ENCODE assay signal across 8 mouse cellular contexts in the genomic region with DNA sequence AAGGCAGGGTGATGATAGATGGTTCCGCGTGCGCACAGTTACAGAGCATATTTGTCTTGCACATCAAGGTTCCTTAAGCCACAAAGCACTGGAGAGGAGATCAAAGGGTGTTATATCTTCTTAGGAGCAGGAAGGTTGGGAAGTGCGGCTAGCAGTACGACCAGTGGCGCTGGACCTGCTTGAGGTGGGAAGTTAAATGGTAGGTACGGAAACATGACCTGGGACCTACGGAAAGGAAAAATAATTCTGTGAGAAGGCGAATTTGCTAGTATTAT.
DNase-seq lines count a peak whose midpoint lies in the region; ATAC-seq and TF ChIP-seq lines count a peak whose summit lies in the region.

No protein-coding gene starts in this region.

- H3K27me3 ChIP-seq in kidney, postnatal 0 days (ENCODE audit: insufficient read depth, low read length) = peaks cover 36% of the 10 kb centered on the region
- H3K27me3 ChIP-seq in embryonic facial prominence, embryonic 13.5 days = peaks cover 55% of the 10 kb centered on the region
- peaks cover 30% of the 10 kb centered on the region for H3K27me3 ChIP-seq in intestine, postnatal 0 days (replicated peaks; ENCODE audit: control insufficient read depth, insufficient read depth, low read length)
- no peaks in the 10 kb centered on the region for H3K27me3 ChIP-seq in myocyte (ENCODE audit: control insufficient read depth, insufficient read depth, insufficient read length)

- H3K9me3 ChIP-seq in kidney, postnatal 0 days (replicated peaks; ENCODE audit: low read length) = no peaks in the 10 kb centered on the region
- H3K9me3 ChIP-seq in embryonic facial prominence, embryonic 13.5 days = no peaks in the 10 kb centered on the region
- H3K9me3 ChIP-seq in intestine, postnatal 0 days (ENCODE audit: control insufficient read depth) = no peaks in the 10 kb centered on the region

- TF ChIP-seq POLR2A in myocyte (IDR thresholded peaks at IDR 0.05; ENCODE audit: insufficient read length, low read depth) = no peak

- peak overlapping the region; percentile 42; the same call in 1 of the 2 replicates for H3K27ac ChIP-seq in kidney, postnatal 0 days
- 0 out of 2 replicates have a peak overlapping the region, but pooled peaks have one; percentile 11 for H3K27ac ChIP-seq in embryonic facial prominence, embryonic 13.5 days
- no peak overlapping the region; the same call in 1 of the 2 replicates for H3K27ac ChIP-seq in intestine, postnatal 0 days (ENCODE audit: low read depth, low read length)

- DNase-seq in kidney, postnatal 0 days (ENCODE audit: low spot score) = no peak
- DNase-seq in kidney, adult 9 months = no peak
- no peak for DNase-seq in spleen, postnatal 36 days (ENCODE audit: low spot score in 2 of 2)
- DNase-seq in layer of hippocampus, adult 9-10 months (ENCODE audit: low spot score) = no peak
- DNase-seq in kidney, postnatal 4 days = no peak

- H3K36me3 ChIP-seq in kidney, postnatal 0 days (ENCODE audit: insufficient read depth, low read length) = no peaks in the 10 kb centered on the region
- no peaks in the 10 kb centered on the region for H3K36me3 ChIP-seq in embryonic facial prominence, embryonic 13.5 days
- no peaks in the 10 kb centered on the region for H3K36me3 ChIP-seq in intestine, postnatal 0 days (ENCODE audit: control insufficient read depth, insufficient read depth)
- no peaks in the 10 kb centered on the region for H3K36me3 ChIP-seq in myocyte (ENCODE audit: control insufficient read depth, insufficient read depth)

- WGBS in kidney, postnatal 0 days = under 1% methylated on average over 9 of the region's 9 CpGs
- WGBS in embryonic facial prominence, embryonic 13.5 days = under 1% methylated on average over 9 of the region's 9 CpGs
- under 1% methylated on average over 9 of the region's 9 CpGs for WGBS in intestine, postnatal 0 days

- peak overlapping the region; percentile 81 for H3K4me2 ChIP-seq in kidney, postnatal 0 days (ENCODE audit: low read length)
- H3K4me2 ChIP-seq in embryonic facial prominence, embryonic 13.5 days = peak overlapping the region; percentile 78
- H3K4me2 ChIP-seq in intestine, postnatal 0 days (replicated peaks; ENCODE audit: low read depth) = peak overlapping the region; percentile 81
- peak overlapping the region; percentile 90 for H3K4me2 ChIP-seq in myocyte (ENCODE audit: low read depth)

- no peaks in the 10 kb centered on the region; the same call in 1 of the 2 replicates for H3K4me1 ChIP-seq in kidney, postnatal 0 days (replicated peaks; ENCODE audit: insufficient read depth, low read length)
- H3K4me1 ChIP-seq in embryonic facial prominence, embryonic 13.5 days = peaks cover 14% of the 10 kb centered on the region
- no peaks in the 10 kb centered on the region for H3K4me1 ChIP-seq in intestine, postnatal 0 days (replicated peaks; ENCODE audit: control insufficient read depth, insufficient read depth, low read length)

- H3ac ChIP-seq in myocyte (ENCODE audit: control insufficient read depth, insufficient read length) = no peak overlapping the region

- no peak for TF ChIP-seq CTCF in kidney, postnatal 0 days (IDR thresholded peaks at IDR 0.05; ENCODE audit: low read depth)
- no peak for TF ChIP-seq CTCF in intestine, postnatal 0 days (IDR thresholded peaks at IDR 0.05; ENCODE audit: low read depth)

- ATAC-seq in kidney, postnatal 0 days (replicated peaks; ENCODE audit: low FRiP score, low read depth) = peak; percentile 0; the same call in 1 of the 2 replicates
- no peak for ATAC-seq in embryonic facial prominence, embryonic 13.5 days (ENCODE audit: insufficient number of reproducible peaks, insufficient read depth, low FRiP score, low TSS enrichment, low read depth)
- peak; percentile 8 for ATAC-seq in intestine, postnatal 0 days

- H3K9ac ChIP-seq in kidney, postnatal 0 days (ENCODE audit: low read depth, low read length) = 0 out of 2 replicates have a peak overlapping the region, but pooled peaks have one; percentile 29
- peak overlapping the region; percentile 53 for H3K9ac ChIP-seq in embryonic facial prominence, embryonic 13.5 days
- peak overlapping the region; percentile 12; the same call in 1 of the 2 replicates for H3K9ac ChIP-seq in intestine, postnatal 0 days (ENCODE audit: low read depth, low read length)

- no peaks in the 10 kb centered on the region for H3K79me2 ChIP-seq in myocyte (ENCODE audit: control insufficient read depth, insufficient read depth)

- peak overlapping the region; percentile 41 for H3K4me3 ChIP-seq in kidney, postnatal 0 days (replicated peaks; ENCODE audit: low read depth, low read length)
- peak overlapping the region; percentile 47 for H3K4me3 ChIP-seq in embryonic facial prominence, embryonic 13.5 days
- peak overlapping the region; percentile 46 for H3K4me3 ChIP-seq in intestine, postnatal 0 days (ENCODE audit: low read depth, low read length)
- peak overlapping the region; percentile 30 for H3K4me3 ChIP-seq in myocyte

TF ChIP-seq in myocyte, 11 proteins besides CTCF, POLR2A, EP300 and RAD21:
- TF ChIP-seq CEBPB (IDR thresholded peaks at IDR 0.05; ENCODE audit: insufficient read depth, poor library complexity, severe bottlenecking) (no peak), MYOG (IDR thresholded peaks at IDR 0.05; ENCODE audit: control insufficient read depth in 1 of 3, insufficient read depth in 1 of 3, insufficient read length in 2 of 3, low read depth in 2 of 3) (no peak), MAX (IDR thresholded peaks at IDR 0.05; ENCODE audit: low read depth) (no peak), TCF3 (IDR thresholded peaks at IDR 0.05; ENCODE audit: insufficient read length, low read depth) (no peak), REST (IDR thresholded peaks at IDR 0.05; ENCODE audit: insufficient read depth, insufficient read length) (no peak)
